Mouse (Mus musculus): ENCODE measurements at regions not wholly inside any gene's neighbourhood (a gene's known extent, or its start where the extent isn't known, plus 50 kb on each side); places are given as distances from the start of the nearest gene placed in this dataset.

- no peak overlapping the region for H3K9ac ChIP-seq (replicated peaks)
- no peaks in the 10 kb centered on the region for H3K9me3 ChIP-seq (ENCODE audit: low read length)
- H3K4me2 ChIP-seq (ENCODE audit: low read depth, low read length) = no peak overlapping the region
- H3K27me3 ChIP-seq (ENCODE audit: insufficient read depth, low read length) = no peaks in the 10 kb centered on the region
- H3K27ac ChIP-seq (ENCODE audit: low read depth) = no peak overlapping the region
- ATAC-seq = no peak
- H3K4me3 ChIP-seq (ENCODE audit: low read depth, low read length) = no peak overlapping the region
- no peak for DNase-seq
- TF ChIP-seq CTCF (IDR thresholded peaks at IDR 0.05; ENCODE audit: low read depth) (no peak), EP300 (IDR thresholded peaks at IDR 0.05; ENCODE audit: low read depth) (no peak)
- no peaks in the 10 kb centered on the region for H3K4me1 ChIP-seq (ENCODE audit: insufficient read depth)
- no peaks in the 10 kb centered on the region for H3K36me3 ChIP-seq (replicated peaks; ENCODE audit: insufficient read depth, low read length)
- 46% methylated on average over 4 of the region's 4 CpGs for WGBS (ENCODE audit: insufficient replicate concordance)
These were observed 71.8 kb upstream of the Aco1 start for GRCm38 (mm10) chr4:40070959-40071634.

- H3K36me3 ChIP-seq (replicated peaks; ENCODE audit: insufficient read depth, low read length) = no peaks in the 10 kb centered on the region
- H3K4me1 ChIP-seq (ENCODE audit: insufficient read depth) = no peaks in the 10 kb centered on the region
- no peak overlapping the region for H3K27ac ChIP-seq (ENCODE audit: low read depth)
- no peak for ATAC-seq
- DNase-seq = no peak
- H3K27me3 ChIP-seq (ENCODE audit: insufficient read depth, low read length) = no peaks in the 10 kb centered on the region
- H3K9me3 ChIP-seq (ENCODE audit: low read length) = no peaks in the 10 kb centered on the region
- no peak overlapping the region for H3K4me3 ChIP-seq (ENCODE audit: low read depth, low read length)
- 59% methylated on average over 3 of the region's 3 CpGs for WGBS (ENCODE audit: insufficient replicate concordance)
- no peak overlapping the region for H3K9ac ChIP-seq (replicated peaks)
- TF ChIP-seq EP300 (IDR thresholded peaks at IDR 0.05; ENCODE audit: low read depth) (no peak), CTCF (IDR thresholded peaks at IDR 0.05; ENCODE audit: low read depth) (no peak)
- H3K4me2 ChIP-seq (ENCODE audit: low read depth, low read length) = no peak overlapping the region
These were observed 61.8 kb upstream of the Aco1 start for GRCm38 (mm10) chr4:40081035-40081434.

- no peak for DNase-seq
- no peak for TF ChIP-seq CTCF (IDR thresholded peaks at IDR 0.05; ENCODE audit: low read depth)
- TF ChIP-seq EP300 (IDR thresholded peaks at IDR 0.05; ENCODE audit: low read depth) = no peak
- no peak for ATAC-seq
- Histone ChIP-seq H3K27me3 (ENCODE audit: insufficient read depth, low read length) (no peaks in the 10 kb centered on the region), H3K9me3 (ENCODE audit: low read length) (no peaks in the 10 kb centered on the region), H3K4me1 (ENCODE audit: insufficient read depth) (no peaks in the 10 kb centered on the region), H3K9ac (replicated peaks) (no peak overlapping the region), H3K36me3 (replicated peaks; ENCODE audit: insufficient read depth, low read length) (no peaks in the 10 kb centered on the region), H3K4me3 (ENCODE audit: low read depth, low read length) (no peak overlapping the region), H3K27ac (ENCODE audit: low read depth) (no peak overlapping the region), H3K4me2 (ENCODE audit: low read depth, low read length) (no peak overlapping the region)
- WGBS (ENCODE audit: insufficient replicate concordance) = 69% methylated on average over 5 of the region's 5 CpGs
These were observed 52.6 kb upstream of the Aco1 start for GRCm38 (mm10) chr4:40090295-40090694.
